Mouse (Mus musculus) urinary bladder, postnatal 4 days (tissue): Measurements from ENCODE around the gene Wnk2.
A peak's percentile ranks its signal among the peaks of the same experiment; 100 is the strongest.

Experiments used
- DNase-seq, 2 experiments: peaks; one replicate each; pipeline ENCODE4 v3.0.0; 2021 to 2022; ENCODE audit warnings: low spot score in 2 of 2

The Wnk2 gene

DNA sequence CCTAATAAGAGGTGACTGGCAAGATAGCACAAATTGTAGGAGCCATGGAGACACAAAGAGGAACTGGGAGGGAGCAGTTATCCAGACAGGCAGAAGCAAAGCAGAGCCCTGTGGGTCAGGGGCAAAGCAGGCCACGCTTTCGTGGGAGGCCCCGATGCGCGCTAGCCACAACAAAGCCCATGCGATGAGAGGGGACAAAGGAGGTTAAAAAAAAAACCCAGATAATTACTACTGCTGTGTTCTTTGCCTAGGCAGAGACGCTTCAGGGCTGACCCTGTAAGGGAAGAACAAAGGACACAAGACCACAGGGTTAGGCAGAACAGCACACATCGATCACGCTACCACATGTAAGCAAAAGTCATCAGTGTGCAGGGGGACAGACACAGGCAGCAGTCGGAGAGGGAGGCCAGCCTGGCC, 103.7 kb downstream of the Wnk2 start:
- no peak for DNase-seq

DNA sequence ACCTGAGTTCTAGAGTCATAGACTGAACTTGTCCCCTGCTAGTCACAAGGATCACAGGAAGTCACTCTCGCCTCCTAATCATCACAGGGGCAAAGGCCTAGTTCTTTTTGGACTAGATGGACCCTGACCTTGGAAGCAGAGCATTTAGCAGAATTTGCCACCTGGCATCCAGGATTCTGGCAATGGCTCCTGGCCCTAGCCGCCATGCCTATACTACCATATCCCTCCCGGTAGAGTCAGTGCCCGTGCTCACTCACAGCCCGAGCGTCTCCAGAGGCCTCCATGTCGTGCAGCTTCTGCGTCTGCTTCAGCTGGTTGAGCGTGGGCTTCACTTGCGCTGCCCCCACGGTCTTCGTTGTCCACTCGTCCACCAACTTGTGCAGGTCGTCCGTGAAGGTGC, 105.4 kb downstream of the Wnk2 start:
- DNase-seq, result no peak

DNA sequence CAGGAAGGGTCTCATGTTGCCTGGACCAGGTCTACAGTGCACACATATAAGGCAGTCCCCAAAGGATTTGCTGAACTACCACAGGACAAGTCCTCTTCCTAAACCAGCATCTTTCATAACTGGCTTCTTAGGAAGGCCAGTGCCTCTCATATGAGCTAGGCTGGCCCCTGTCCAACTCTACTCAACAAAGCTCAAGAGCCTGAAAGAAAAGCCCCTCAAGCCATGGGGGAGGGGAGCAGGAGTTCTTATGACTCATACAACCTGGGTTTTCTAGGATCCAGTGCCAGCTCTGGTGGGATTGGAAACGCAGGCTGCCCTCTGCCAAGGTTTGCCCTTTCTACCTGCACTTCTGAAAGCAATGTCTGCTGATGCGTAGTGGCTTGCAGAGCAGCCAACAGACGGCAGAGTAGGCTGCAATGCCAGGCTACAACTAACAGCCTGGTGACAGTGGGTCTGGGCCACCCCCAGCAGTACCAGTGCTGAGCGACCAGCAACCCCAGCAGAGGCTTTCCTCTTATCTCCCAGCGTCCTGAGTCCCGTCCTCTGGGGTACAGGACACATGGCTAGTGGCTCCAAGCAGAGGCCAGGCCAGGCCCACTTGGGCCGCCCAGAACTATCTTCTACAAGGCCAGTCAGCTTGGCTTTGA, 110.8 kb downstream of the Wnk2 start:
- DNase-seq, result no peak

DNA sequence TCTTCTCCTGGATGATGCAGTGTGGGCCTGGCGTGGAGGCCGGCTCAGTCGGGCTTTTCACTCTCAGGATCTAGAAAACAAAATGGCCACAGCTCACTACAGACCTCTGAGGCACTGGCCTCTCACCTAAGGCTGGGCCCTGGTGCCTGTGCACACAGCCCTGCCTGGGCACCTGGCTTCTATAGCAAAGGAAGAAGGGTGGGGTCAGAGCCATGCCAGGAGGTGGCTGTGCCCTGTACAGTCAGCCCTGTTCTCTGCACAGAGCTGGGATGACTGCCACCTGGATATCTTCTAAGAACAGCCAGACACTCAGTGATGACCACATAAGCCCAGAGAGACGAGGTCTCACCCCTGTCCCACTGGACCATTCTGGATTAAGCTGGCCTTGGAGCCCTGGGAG, 111.4 kb downstream of the Wnk2 start:
- no peak for DNase-seq

DNA sequence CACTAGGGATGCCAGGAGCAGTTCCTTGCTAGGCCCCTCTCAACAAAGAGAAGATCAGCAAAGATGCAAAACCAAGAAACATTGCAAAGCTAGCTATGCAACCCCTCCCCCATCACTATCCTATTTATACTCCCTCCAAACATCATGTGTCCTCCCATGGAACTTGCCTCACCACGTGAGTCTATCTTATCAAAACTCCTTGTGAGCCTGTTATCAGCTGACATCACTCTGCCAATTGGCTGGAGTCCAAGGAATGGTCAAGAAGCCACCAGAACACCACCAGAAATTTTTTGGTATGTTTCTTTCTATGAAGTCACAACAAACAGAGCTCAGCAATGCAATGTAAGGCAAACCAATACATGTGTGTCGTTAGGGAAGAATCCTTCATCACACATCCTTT, 116.8 kb downstream of the Wnk2 start:
- DNase-seq, result no peak

GRCm38 (mm10) chr13:49028757-49029539, 118.9 kb downstream of the Wnk2 start:
- DNase-seq, result no peak

DNA sequence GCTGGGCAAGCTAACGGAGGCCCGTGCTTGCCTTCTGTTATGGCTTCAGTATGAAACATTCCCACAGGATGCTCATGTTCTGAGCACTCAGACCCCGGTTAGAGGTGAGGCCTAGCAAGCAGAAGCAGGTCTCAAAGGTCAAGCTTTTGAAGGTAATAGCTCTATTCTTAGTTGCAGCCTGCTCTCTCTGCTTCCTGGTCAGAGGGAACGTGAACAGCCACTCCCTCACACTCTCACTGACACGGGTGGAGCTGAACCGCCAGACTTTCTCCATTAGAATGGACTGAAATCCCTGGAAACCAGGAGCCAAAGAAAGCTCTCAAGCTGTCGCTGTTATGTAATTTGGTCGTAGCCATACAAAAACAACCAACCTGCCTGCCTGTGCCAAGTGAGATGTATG, 120.8 kb downstream of the Wnk2 start:
- DNase-seq, result peak in 1 of 2 experiments; percentile 29

DNA sequence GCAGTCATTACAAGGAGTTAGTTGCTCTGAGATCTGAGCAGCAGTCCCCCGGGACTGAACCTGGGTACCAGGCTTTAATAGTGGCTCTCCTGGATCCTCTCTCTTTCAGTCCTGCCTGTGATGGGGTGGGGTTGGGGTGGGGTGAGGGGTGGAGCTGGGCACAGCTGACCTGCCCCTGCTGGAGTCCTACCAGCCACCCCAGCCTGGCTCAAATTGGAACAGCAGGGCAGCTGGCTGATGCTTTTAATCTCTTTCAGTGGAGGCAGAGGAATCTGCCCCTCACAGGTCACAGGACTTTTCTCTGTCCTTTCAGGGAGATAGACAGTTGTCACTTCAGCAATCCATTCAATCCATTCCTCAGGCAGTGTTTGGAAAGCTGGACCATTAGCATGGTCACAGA, 122.3 kb downstream of the Wnk2 start:
- peak in 1 of 2 experiments; percentile 29 for DNase-seq

GRCm38 (mm10) chr13:49024763-49025162, 123.1 kb downstream of the Wnk2 start:
- peak in 1 of 2 experiments; percentile 47 for DNase-seq

DNA sequence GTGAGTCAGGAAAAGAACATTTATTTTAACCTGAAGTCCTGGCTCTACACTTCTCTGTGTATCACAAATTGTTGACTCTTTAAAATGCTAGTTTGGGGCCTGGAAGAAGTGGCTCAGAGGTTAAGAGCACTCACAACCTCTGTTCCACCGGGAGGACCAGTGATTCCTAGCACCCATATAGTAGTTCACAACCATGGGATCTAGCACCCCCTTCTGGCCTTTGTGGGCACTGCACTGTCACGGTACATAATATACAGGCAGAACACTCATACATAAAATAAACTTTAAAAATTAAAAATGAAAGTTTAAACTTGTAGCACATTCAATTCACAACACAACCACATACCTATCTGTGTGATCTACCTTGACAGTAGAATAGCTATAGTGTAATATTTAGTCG, 126.1 kb downstream of the Wnk2 start:
- peak in 1 of 2 experiments; percentile 59 for DNase-seq

DNA sequence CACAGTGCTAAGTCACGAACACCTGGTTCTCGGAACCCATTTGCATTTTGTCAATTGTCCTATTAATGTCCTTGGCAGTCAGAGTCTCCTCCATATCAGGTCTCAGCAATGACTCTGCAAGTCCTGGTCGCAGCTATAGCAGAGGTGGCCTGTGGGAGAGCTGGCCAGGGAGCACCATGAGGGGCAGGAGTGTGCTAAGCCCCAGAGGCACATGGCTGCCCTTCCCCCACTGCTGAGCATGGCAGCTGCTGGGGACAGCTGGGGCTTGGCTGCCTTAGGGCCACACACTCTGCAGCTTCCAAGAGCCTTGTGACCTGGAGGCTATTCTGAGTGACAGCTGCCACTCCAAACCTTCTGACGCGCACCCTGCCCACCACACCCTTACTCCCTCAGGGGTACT, 127.7 kb downstream of the Wnk2 start:
- no peak for DNase-seq

DNA sequence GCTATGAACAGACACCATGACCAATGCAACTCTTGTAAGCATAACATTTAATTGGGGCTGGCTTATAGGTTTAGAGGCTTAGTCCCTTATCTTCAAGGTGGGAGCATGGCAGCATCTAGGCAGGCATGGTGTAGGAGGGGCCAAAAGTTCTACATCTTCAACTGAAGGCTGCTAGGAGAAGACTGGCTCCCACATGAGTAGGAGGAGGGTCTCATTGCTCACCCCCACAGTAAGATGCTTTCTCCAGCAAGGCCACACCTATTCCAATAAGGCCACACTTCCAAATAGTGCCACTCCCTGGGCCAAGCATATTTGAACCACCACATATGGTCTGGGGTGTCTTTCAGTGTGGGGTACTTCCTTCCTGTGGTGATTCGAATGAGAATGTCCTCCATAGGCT, 130.4 kb downstream of the Wnk2 start:
- DNase-seq, result no peak

DNA sequence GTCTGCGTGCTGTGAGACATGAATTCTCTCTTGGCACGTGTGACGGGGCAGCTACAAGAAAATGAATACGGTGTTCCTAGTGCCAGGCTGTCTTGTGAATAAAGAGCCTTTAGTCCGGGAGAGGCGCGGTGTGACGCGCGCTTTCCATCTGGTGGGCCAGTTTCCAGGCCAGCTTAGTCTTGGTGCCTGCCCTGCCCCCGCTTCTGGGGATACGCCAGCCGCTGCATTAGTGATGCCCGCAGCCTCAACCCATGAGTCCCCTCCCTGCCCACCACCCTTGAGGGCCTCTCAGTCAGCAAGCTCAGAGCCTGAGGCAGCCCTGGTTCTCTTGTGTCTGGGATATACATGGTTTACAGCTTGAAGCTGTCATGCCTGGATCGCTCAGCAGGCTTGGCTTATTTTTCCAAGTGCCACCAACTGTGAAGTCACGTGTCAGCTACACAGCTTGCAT, 131.5 kb downstream of the Wnk2 start:
- DNase-seq, result peak; percentile 54 to 68

DNA sequence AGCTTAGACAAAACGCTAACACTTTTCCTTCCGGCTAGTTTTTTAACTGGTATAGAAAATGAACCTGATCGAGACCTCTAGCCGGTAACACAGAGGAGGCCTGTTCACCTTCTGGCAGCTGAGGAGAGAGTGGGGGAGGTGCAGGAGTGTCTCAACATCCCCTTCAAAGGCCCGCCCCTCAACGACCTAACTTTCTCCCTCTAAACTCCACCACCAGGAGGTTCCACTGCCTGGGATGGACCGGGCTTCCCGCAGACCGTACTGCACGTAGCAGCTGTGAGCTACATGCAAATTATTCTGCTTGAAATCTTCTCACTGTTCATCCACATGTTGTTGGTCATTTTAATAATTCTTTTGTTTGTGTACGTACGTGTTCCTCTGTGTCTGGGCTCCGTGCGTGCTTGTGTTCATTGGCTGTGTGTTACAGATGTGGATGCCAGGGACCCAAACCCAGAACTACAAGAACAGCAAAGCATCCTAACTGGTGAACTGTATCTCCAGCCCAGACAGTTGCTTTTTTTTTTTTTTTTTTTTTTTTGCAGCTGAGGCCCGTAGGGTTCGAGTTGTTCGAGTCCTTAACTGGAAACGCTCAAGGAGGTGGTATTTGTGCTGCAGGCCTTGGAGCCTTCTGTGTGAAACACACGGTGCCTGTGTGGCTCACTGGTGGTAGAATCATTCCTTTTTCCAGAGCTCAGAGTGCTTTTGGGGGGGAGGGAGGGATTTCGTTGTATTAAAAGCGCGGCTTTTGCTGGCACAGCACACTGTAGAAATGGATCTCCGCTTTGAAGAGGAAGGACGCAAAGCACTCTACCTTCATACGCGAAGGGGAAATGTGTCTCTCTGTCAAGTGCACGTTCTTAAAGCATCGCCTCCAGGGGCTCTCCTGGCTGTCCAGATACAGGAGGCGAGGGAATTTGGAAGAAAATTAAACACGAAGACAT, 132.2 kb downstream of the Wnk2 start:
- DNase-seq, result no peak

- DNase-seq, result no peak
Measured at GRCm38 (mm10) chr13:49013206-49013794, 134.5 kb downstream of the Wnk2 start.

GRCm38 (mm10) chr13:49001691-49002090, 146.1 kb downstream of the Wnk2 start:
- DNase-seq, result peak in 1 of 2 experiments; percentile 31

DNA sequence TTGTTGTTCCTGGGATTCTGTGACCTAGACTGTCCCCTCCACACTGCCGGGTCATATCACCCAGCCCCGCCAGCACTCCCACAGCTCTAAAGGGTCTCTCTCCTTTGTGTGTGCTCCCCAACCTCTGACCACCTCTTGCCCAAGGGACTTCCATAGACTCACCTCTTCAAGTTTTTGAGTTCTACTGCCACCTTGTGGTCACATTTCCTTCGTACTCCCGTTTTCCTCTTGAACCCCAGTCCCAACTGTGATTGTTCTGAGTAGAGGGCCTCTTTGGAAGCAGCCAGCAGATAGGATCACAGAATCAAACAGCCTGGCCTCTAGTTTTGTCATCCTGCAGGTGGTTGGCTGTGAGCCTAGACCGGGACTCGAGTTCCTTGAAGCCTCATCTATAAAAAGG, 149.2 kb downstream of the Wnk2 start:
- DNase-seq, result no peak

DNA sequence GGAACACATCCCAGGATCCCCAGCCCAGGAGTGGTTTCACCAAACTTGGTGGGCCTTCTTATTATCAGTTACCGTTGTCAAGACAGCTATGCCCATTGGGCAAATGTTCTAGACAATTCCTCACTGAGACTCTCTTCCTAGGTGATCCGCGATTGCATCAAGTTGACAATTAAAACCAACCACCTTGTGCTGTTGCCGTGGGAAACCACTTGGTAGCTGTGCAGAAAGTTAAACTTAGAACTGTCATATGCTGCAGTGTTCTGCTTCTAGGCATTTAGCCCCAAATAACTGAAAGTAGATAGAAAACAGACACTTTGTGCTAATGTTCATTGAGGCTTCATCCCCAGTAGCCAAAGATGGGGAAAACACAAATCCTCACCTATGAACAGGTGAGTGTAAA, 151.1 kb downstream of the Wnk2 start:
- no peak for DNase-seq

GRCm38 (mm10) chr13:48994903-48995302, 152.9 kb downstream of the Wnk2 start:
- DNase-seq, result no peak

DNA sequence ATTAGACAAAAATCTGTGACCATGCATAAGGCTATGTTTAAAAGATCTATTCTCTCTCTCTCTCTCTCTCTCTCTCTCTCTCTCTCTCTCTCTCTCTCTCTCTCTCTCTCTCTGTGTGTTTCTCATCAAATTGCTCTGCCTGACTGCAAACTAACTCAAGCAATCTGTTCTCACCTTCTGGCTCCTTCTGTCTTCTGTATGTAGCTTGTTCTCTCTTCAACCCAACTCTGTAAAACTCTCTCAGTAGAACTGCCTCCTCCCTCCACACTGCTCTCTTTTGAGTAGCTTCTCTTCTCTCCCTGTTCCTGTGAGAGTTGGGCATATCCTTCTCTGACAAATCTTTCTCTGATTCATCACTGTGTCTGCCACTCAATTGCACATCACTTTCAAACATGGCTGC, 154.9 kb downstream of the Wnk2 start:
- DNase-seq, result no peak

GRCm38 (mm10) chr13:48990138-48990537, 157.7 kb downstream of the Wnk2 start:
- no peak for DNase-seq
